Mouse (Mus musculus) myocyte (in vitro differentiated cells): ENCODE results near the gene Med13. TPM values are rescaled to one million over a fixed set of nuclear protein-coding genes. Genes with fewer than 3 reads are reported as not detected.

Experiments
- polyA plus RNA-seq: library from polyadenylated mRNA; unstranded; fragments of >200 nt; fragmentation: generic; extraction: Trizol; gene quantifications from one replicate; pipeline ENCODE4 v1.2.1, GENCODE M21; 2012; ENCODE audit warnings: missing spikeins

Med13 gene
- polyA plus RNA-seq, 1 experiment: 6.2 TPM

Other genes starting within 250 kb of the Med13 start
- 0.53 TPM for gene Brip1, start 156.4 kb downstream of the Med13 start, polyA plus RNA-seq
- 5.3 TPM for gene Ints2, start 100.0 kb downstream of the Med13 start, polyA plus RNA-seq
- gene Rnft1, start 127.1 kb upstream of the Med13 start, polyA plus RNA-seq: 8.2 TPM
- gene Rps6kb1, start 187.2 kb upstream of the Med13 start, polyA plus RNA-seq: 13.0 TPM
- 6.6 TPM for gene Tubd1, start 187.4 kb upstream of the Med13 start, polyA plus RNA-seq